Mouse (Mus musculus) cerebellum, postnatal 14 days (tissue): ENCODE data around the gene Hist1h2bc.
"Not testable (repeated sequence)": the region's sequence is repeated elsewhere in the genome, so short reads cannot be mapped to it uniquely, and the experiment has no call there.

Source experiments
- DNase-seq, 2 experiments: peaks; one replicate each; pipeline ENCODE4 v3.0.0; 2021; ENCODE audit warnings: mixed read lengths in 2 of 2

Gene Hist1h2bc

GRCm38 (mm10) chr13:23700786-23701520 lies 17.0 kb downstream of the Hist1h2bc start:
- DNase-seq = peak; percentile 73 to 74

GRCm38 (mm10) chr13:23702220-23702619 lies 18.2 kb downstream of the Hist1h2bc start:
- DNase-seq = no peak

- DNase-seq = not testable (repeated sequence)
Measured at GRCm38 (mm10) chr13:23702801-23703200, 18.8 kb downstream of the Hist1h2bc start.

GRCm38 (mm10) chr13:23705751-23706356 lies 21.9 kb downstream of the Hist1h2bc start:
- no peak for DNase-seq

- DNase-seq = no peak
Measured at GRCm38 (mm10) chr13:23706771-23707170, 22.8 kb downstream of the Hist1h2bc start.

- no peak for DNase-seq
Measured at GRCm38 (mm10) chr13:23708041-23708440, 24.0 kb downstream of the Hist1h2bc start.

GRCm38 (mm10) chr13:23708654-23709053 lies 24.7 kb downstream of the Hist1h2bc start:
- no peak for DNase-seq

GRCm38 (mm10) chr13:23709714-23710373 lies 25.8 kb downstream of the Hist1h2bc start:
- DNase-seq = peak in 1 of 2 experiments; percentile 10

- peak in 1 of 2 experiments; percentile 28 for DNase-seq
Measured at GRCm38 (mm10) chr13:23710374-23711089, 26.5 kb downstream of the Hist1h2bc start, which contains the start of gene Hfe. Hfe (minus strand) TSS chr13:23710854.

GRCm38 (mm10) chr13:23716261-23717042 lies 32.5 kb downstream of the Hist1h2bc start:
- DNase-seq = no peak

- DNase-seq = no peak
Measured at GRCm38 (mm10) chr13:23717176-23717575, 33.2 kb downstream of the Hist1h2bc start.

GRCm38 (mm10) chr13:23717593-23718245 lies 33.7 kb downstream of the Hist1h2bc start:
- DNase-seq = not testable (repeated sequence)

GRCm38 (mm10) chr13:23724239-23724638 lies 40.2 kb downstream of the Hist1h2bc start:
- DNase-seq = no peak

- DNase-seq = no peak
Measured at GRCm38 (mm10) chr13:23725213-23725612, 41.2 kb downstream of the Hist1h2bc start.

GRCm38 (mm10) chr13:23728472-23729191 lies 44.6 kb downstream of the Hist1h2bc start:
- no peak for DNase-seq

- DNase-seq = no peak
Measured at GRCm38 (mm10) chr13:23729192-23729525, 45.2 kb downstream of the Hist1h2bc start.

- DNase-seq = no peak
Measured at GRCm38 (mm10) chr13:23729706-23730105, 45.7 kb downstream of the Hist1h2bc start.

- DNase-seq = no peak
Measured at GRCm38 (mm10) chr13:23730479-23730878, 46.5 kb downstream of the Hist1h2bc start.

- peak; percentile 45 for DNase-seq
Measured at GRCm38 (mm10) chr13:23732156-23732804, 48.3 kb downstream of the Hist1h2bc start.

- DNase-seq = no peak
Measured at GRCm38 (mm10) chr13:23737091-23737490, 53.1 kb downstream of the Hist1h2bc start.
